Mouse (Mus musculus) frontal cortex, postnatal 36 days (tissue): ENCODE data around the gene Olfr725.

Experiments
- DNase-seq, 2 experiments: peaks; one replicate each; pipeline ENCODE4 v3.0.0; 2022; ENCODE audit warnings: low spot score in 2 of 2

The Olfr725 gene

DNA sequence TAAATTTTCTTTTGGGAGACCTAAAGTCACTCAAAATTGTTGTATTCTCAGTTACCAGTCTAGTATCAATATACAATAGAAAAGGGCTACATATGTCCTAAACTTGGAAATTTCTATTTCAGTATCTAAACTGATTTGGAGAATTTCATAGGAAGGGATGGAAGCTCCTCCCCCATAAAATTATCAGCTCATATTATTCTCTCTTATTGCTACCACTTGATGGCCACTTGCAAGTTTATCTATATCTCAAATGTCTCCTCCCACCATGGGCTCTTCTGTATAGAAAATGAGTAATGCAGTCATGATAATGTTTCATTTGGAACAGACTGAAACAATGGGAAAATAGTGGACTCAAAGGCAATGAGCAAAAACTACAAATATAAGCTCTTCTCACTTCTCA, at the start of gene Olfr725:
Gene Olfr725 (minus strand): TSS at position 101 of the 400 bp plus-strand sequence.
- DNase-seq: no peak

DNA sequence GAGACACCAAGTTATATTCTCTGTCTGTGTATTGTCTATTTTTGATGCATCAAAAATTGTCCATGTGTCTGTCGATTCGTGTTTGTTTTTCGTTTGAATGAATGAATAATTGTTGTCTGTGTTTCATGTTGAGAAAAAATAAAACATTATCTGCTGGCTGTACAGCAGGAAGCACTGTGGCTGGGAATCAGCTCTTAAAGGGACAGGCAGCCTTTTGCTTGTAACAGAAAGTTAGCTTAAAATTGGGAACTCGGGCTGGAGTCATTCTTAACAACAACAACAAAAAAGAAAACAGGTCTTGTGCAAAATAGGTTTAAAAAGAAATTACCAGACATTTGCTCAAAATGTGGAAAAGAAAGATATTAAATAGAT, 22.5 kb upstream of the Olfr725 start:
- no peak for DNase-seq

DNA sequence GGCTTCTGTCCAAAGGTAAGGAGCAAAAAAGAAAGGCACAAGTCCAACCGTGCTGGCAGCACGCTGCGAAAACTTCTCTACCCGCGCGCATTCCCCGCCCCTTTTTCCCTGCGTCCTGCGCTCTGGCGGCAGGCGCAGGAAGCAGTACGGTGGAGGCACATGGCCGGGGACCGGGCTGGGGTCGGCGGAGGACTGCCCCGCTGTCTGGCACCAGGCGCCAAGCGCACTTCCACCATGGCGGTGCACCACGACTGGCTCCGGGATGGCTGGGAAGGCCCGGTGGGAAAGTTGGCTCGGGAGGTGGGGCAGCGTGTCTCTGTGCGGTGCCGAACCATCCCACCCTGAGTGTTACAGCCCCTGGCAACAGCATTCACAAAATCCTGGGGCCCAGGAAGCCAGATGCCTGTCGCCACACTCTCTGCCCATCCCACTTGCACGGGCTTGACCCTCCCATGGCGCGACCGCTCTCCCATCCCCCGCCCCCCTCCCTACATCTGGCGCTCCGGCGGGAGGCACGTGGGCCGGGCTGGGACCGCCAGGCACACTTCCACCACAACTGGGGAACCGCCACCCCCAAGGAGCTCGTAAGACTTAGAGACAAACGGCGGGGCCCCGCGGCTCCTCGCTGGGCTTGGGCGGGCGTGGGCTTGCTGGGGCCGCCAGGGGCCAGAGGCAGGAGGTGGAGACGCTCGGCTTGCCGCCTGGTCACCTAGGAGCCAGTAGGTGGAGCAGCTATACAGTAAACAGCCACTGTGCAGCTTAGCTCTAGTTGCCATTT, 22.0 kb upstream of the Olfr725 start:
- peak; percentile 33 to 53 for DNase-seq

DNA sequence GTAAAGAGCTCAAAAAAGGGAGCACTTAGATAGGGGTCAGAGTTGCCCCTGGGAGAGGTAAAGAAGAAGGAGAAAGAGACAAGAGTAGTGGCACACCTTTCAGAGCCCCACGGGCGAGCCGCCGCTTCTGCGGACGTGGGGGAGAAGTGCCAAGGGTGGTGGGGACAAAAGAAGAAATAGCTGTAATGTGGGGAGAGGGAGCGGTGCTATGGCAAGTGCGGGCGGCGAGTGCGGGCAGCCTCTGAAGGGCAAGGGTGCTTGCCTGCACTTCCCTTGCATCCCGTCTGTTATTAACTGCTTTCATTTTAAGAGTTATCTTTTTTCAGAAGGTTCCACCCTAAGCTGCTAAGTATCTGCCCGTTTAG, 21.4 kb upstream of the Olfr725 start:
- DNase-seq: peak; percentile 0

DNA sequence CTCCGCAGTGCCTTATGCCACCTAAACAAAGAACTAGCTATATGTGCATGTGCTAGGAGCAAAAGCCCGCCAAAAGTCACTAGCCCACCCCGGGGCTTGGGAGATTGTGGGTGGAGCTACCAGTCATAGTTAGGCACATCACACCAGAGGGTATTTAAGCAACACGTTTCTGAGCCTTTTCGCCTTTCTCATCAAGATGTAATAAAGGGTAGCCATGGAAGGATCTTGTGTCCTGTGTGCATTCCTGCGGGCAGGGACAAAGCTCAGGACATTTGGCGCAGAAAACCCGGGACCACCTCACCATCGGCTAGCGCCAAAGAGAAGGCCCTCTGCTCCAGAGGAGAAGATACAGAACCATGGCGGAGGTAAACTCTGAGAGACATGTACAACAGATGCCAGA, 21.0 kb upstream of the Olfr725 start:
- DNase-seq: no peak

DNA sequence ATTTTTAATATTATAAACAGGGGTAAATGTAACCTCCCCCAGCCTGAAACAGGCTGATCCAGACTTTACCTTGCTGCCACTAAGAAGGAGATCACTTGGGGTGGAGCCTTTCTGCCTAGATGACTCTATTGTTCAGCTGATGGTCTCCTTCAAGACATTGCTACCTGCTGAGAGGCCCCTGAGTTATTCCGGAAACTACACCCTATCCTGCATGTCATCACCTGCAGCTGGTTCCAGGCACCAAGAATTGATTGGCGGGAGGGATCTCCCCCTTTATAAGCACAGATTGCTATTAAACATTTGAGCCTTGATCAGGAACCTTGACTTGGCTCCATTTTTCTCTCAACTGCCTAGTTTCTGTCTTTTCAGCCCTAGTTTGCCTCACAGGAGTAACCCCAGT, 8.1 kb downstream of the Olfr725 start:
- no peak for DNase-seq

DNA sequence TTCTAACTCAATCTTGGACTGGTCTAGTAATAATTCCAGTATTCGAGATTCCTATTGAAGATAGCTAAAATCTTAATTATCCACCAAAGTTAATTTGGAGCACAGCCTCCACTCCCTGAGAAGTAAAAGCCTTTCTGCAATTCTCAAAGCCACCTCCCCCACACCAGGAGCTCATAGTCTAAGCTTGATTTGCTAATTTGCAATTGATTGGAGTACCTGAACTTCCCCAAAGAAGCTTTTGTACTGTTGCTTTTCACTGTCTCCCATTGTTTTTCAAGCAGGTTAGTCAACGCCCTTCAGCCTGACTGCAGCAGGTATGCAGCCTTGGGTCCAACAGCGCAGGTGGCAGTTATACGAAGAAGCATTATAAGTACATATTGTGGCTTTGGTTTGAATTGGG, 8.8 kb downstream of the Olfr725 start:
- DNase-seq: no peak

DNA sequence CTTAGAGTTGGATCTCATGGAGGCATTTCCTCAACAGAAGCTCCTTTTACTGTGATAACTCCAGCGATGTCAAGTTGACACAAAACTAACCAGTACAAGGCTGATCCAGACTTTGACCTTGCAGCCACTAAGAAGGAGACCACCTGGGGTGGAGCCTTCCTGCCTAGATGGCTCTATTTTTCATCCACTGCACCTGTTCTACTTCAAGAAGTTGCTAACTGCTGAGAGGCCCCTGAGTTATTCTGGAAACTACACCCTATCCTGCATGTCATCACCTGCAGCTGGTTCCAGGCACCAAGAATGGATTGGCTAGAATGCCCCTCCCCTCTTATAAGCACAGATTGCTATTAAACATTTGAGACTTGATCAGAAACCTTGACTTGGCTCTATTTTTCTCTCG, 13.8 kb downstream of the Olfr725 start:
- DNase-seq: no peak
